Mouse (Mus musculus) CH12.LX (cell line): ENCODE data around the gene Pds5b.

Experiments
- CTCF ChIP-seq, 2 experiments: IDR thresholded peaks in 1 of 2; conservative IDR thresholded peaks in 1 of 2; 2 replicates each; pipeline ENCODE4 v1.5.1; 2011 to 2012; ENCODE audit warnings: low read depth in 2 of 2, low read length in 2 of 2, improper control_type of control experiment in 1 of 2, inconsistent platforms in 1 of 2, mild to moderate bottlenecking in 1 of 2, moderate library complexity in 1 of 2
- POLR2A ChIP-seq: IDR thresholded peaks from 2 replicates; pipeline ENCODE4 v1.6.1; 2011; ENCODE audit warnings: low read depth, mild to moderate bottlenecking, improper control_type of control experiment, low read length

- TF ChIP-seq CTCF (conservative IDR thresholded peaks at IDR 0.05 in 1 of 2, IDR thresholded peaks at IDR 0.05 in 1 of 2; ENCODE audit: low read depth in 2 of 2, low read length in 2 of 2) = no peak
- TF ChIP-seq POLR2A = no peak
Measured at GRCm38 (mm10) chr5:150724641-150725040, 51.1 kb downstream of the Pds5b start.
